Mouse (Mus musculus) ovary, adult 18-20 months (tissue): ENCODE measurements around the gene Prkar2b.

Source experiments
- DNase-seq: peaks from one replicate; pipeline ENCODE4 v3.0.0; 2022; ENCODE audit warnings: low spot score, mixed read lengths

Gene Prkar2b

DNA sequence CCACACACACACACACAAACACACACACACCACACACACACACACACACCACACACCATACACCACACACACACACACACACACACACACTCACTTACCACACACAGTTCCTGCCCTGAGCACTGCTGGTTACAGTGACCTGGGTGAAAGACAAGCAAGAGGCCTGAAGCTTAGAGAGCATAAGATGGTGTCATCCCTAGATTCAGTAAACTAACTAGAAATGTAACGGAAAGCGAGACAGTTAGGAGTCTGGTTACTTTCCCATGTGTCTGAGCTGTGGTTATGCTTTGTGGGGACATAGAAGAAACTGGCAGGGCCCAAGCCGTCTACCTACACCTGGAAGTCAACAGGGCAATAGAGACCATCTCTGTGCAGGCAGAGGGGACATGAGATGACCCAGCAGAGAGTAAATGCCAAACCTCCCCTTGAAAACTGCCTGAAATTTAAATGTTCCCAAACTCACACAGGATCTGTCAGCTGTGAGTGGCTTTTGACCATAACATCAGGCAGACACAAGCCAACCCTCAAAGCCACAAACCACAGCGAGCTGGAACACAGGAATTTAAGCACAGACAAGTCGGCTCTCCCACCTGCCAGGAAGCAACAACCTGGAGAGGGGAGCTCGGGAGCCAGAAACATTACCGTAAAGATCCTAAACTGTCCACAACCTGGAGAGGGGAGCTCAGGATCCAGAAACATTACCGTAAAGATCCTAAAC is 51.7 kb downstream of the Prkar2b start:
- no peak for DNase-seq

DNA sequence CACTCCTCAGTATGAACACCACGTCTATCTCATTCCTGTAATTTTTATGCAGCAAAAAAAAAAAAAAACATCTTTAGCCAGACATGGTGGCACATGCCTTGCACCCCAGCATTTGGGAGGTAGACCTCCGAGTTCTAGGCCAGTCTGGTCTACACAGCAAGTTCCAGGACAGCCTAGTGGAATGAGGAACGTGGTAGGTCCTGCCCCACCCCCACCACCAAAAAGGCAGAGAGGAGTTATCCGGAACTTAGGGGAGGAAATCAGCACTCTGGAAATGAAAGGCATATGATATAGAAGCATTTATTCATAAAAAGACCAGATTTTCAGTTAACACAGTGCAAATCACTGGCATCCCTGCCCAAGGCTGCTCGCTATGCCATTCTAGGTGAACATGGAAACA is 52.4 kb downstream of the Prkar2b start:
- DNase-seq, result no peak

DNA sequence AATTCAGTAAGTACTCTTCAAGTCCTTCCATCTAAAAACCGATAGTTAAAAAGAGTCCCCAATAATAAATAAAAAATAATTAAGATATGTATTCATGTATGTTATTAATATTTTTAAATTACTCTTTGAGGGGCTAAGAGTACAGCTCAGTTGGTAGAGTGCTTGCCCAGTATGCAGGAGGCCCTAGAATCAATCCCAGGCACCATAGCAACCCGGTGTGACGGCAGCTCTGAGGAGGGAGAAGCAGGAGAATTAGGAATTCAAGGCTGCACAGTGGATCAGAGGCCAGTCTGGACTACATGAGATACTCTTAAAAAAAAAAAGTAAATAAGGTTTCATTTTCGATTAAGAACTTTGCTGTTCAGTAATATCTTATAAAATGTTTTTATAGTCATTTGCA is 53.5 kb downstream of the Prkar2b start:
- DNase-seq, result no peak

DNA sequence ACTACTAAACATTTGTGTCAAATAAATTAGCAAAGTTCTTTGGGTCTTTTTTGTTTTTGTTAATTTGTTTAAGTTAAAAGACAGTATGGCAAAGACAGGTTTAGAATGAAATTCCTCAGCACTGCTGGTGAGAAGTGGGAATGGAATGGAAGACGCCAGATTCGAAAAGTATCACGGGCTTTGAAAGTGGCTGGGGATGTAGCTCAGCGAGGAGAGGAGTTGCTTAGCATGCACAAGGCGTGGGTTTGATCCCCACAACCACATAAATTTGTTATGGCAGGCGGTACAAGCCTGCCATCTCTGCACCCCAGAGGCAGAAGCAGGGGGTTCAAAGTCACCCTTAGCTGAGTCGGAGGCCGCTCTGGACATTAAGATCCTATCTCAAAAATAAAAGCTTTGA is 54.1 kb downstream of the Prkar2b start:
- no peak for DNase-seq

DNA sequence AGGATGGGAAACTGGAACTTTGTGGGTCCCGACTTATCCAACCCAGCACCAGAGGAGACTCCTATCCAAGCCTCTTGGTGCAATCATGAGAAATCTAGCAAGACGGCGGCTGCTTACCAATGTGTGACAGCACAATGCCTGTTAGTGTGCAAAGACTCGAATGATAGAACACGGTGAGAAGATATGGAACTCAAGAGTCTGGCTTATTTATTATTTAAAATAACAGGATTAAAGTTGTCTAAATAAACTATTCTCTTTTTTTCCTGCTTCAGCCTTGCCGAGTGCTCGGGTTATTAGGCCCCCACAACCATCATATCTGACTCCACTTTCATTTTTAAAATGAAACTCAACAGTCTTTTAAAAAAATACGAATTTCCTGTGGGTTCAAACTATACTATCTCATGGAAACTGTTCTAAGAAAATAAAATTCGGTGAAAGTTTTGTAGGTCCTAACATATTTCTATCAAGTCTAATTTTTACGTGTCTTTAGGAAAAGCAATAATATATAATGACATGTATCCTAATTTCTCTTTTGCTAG is 54.6 kb downstream of the Prkar2b start:
- no peak for DNase-seq

DNA sequence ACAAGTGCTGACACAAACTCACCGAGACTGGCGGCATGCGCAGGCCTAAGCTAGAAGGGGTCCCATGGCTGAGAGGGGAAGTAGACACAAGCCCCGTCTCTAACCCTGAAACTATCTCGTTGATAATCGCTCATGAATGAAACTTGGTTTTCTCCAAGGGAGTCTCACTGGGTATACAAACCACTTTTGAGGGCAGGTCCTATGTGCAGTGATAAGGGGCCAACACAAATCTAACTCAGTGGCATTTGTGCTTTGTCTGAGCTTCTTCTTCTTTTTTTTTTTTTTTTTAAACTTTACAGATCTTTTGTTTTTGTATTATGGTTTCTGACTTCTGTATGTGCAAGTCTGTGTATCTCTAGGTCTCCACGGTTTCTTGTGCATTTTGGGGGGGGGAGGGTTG is 60.6 kb downstream of the Prkar2b start:
- no peak for DNase-seq

DNA sequence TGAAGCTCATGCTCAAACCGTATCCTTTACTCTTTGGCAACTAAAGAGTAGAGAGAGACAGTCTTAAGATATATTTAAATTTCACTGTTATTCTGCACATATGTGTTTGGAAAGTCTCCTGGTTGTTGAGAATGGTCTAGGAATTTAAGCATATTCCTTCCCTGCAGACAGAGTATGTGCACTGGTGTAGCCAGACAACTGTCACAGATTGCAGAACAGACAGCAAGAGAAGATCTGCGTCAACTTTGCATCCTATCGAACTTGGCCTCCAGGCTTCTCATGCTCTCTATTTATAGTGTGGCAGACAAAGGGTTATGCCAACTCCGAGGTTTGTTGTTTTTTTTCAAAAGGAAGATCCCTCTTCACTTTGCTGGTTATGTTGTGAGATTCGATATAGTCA is 62.4 kb downstream of the Prkar2b start:
- DNase-seq, result no peak

DNA sequence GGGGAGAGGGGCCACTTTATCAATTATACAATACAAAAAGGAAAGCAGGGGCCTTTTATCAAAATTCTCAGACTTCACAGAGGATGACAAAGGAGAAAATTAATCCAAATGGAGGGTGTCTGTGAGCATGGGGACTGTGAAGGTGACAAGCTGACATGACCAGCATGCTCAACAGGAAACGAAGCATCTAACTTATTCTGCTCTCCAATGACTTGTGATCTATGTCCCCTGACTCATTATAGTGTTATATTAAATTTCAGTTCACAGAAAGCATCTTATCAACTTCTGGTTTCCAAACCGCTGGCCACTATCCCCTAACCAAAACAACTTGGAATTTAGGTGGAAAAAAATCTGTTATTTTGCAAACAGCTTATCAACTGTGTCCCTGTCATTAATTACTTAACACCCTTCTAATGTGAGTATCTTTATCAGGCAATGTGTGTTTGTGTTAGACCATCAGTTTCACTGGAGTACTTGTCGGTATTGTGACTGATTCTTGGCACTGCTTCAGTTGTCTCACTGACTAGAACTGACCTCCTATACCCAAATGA is 63.7 kb downstream of the Prkar2b start:
- no peak for DNase-seq

DNA sequence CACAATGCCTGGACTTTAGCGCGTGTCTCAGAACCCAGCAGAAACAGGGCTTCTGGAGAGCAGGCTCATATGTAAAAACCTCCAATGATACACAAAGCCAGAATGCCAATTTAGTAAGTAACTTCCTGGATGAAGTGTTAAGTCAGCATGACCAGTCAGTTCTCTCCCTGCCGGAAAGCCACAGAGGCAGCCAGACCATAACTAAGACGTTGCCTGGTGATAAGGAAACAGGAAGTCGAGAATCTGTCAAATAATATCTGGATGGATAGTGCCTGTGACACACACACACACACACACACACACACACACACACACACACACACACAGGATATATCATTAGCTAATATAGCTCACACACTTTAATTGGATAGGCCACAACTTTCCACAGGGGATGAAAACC is 64.2 kb downstream of the Prkar2b start:
- no peak for DNase-seq

DNA sequence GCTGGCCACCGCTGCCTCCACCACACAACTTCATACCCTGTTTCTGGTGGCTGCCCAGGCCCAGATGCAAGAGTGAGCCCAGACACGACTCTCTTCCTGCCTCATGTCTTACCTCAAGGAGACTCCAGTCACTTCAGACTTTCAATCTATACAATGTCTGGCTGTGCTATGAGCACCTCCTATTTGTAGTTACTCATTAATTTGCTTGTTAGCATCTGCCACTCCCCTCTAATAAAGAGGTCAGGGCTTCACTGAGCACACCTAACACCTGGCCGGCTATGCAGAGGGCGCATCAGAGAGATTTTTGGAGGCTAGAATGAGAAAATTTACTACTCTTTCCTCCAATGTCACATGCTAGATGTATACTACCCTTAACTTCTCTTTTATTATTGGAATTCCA is 70.5 kb downstream of the Prkar2b start:
- no peak for DNase-seq

DNA sequence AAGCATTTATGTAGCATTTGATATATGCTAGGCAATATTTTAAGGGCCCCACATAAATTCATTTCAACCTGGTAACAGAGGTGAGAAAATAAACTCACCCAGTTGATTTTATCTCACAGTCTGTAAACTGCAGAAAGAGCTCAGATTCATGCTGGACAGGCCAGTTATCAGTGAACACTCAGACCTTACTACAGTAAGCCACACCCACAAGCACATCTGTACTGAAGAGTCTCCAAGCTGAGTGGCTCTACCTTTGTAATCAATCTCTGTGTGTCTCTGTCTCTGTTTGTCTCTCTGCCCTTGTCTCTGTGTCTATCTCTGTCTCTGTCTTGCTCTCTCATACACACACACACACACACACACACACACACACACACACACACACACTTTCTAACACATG is 71.4 kb downstream of the Prkar2b start:
- DNase-seq, result no peak

DNA sequence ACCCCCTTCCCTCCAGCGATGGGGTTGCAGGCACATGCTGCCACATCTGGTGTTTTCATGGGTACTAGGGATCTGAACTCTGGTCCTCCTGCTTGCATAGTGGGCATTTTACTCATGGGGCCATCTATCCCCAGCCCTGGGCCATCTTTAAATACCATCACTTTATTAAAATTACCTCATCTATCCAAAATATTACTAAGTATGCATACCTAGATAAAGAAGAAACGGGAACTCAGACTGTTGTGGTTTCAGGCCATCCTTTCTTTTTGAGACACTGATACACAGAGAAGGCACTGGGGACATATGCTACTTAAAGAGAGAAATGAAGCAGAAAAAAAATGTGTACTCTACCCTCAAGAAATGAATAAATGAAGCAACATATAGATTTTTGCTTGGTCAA is 74.6 kb downstream of the Prkar2b start:
- DNase-seq, result no peak

DNA sequence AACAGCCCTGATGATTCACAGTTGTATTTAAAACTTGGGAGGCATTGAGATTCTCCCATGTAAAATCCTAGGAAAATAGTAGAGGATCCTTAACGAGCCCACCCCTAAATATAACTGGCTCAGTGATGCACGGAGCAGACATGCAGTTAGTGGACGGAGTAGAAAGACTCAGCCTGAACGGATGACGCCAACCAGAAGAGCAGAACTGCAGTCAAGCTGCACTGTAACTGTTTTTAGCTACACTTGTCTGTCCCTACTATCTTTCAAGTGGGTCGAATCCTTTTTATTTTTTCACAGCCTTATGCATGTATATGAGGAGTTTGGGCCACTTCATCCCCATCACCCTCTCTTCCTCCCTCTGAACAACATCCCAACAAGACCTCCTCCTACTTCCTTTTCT is 75.4 kb downstream of the Prkar2b start:
- DNase-seq, result no peak

DNA sequence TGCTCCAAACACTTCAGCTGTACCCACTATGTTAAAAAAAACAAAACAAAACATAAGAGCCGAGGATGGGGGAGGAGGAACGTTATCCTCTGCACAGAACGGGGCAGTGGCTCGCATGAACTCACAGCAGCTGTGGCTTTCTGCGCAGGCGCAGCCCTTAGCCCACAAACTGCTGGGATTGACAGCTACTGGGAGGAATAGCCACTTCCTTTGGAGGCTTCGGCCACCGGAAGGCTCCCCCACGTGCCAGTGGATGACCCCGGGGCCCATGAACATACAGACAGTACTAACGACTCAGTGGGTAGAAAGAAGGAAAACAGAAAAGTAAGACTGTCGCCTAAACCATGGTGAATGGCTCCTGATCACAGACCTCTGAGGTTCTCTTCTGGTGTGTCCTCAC is 76.4 kb downstream of the Prkar2b start:
- no peak for DNase-seq

DNA sequence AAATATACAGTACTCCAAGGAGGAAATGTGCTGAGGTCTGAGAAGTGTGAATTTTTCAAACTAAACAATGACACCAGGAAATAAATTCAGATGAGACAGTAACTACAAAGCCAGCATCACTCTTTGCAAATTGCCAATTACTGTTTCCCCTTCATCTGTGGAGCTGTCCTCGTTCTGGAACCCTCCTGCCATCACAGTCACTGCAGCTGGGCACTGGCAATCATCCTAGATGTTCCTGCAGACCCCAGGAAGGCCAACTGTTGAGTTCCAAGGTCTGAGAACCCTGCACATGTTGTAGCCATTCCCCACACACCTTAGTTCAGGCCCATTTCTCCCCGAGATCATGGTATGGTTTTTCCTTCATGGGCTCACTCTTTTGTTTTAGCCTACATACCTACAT is 76.9 kb downstream of the Prkar2b start:
- DNase-seq, result no peak

DNA sequence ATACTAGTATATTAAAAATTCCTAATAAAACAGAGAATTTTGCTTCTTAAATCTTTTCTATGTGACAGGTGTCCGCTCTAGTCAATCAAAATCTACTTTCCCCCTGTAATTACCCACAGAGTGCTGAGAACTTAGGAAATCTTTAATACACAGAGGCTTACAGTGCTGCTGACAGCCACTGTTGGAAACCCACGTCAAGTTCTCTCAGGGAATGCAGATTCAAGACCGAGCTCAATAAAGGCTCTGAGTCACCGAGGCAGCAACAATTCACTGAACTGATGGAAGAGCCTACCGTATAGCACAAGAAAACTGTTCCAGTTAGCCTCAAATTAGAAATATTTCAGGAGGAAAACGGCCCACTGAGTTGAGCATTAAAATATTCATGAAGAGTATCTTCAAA is 77.3 kb downstream of the Prkar2b start:
- no peak for DNase-seq

DNA sequence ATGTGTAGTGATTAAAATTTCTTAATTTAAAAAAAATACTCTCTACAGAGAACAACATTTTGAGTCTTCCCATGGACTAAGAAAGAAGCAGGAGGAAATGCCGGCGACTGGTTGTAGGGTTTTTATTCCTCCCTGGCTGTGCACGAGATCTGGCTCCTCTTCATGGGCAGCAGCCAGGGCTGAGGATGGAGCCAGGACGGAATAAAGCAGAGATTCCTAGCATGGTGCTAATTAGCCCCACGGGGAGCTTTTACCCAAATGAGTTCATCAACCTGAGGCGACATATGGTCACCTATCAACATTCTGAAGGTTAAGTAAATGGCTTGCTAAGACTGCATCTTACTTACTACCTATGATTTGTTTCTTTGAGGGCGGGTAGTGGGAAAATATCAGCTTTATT is 77.9 kb downstream of the Prkar2b start:
- no peak for DNase-seq

DNA sequence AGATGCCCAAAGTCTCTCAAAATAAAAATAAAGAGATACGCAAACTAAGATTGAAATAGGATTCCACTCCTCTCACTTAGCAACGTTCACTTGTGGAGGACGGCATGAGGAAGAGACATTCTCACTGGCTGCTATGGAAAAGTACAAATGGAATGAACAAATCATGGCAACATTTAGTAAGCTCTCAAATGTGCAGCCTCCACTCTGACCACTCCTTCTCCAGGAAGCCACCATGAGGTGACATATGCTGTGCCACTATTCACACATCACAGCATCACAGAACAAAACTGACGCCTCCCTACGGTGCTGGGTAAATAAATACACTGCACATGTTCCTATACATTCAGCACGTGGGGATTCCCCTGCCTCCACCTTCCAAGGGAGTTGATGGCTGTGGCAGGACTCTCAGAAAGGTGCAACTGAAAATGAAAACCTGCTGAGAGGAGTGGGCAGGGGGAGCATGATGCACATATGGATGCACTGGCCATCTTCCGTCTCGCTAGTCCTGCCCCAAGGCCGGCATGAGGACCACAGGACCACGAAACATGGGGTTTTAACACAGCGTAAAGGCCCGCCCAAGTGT is 83.4 kb downstream of the Prkar2b start:
- no peak for DNase-seq

DNA sequence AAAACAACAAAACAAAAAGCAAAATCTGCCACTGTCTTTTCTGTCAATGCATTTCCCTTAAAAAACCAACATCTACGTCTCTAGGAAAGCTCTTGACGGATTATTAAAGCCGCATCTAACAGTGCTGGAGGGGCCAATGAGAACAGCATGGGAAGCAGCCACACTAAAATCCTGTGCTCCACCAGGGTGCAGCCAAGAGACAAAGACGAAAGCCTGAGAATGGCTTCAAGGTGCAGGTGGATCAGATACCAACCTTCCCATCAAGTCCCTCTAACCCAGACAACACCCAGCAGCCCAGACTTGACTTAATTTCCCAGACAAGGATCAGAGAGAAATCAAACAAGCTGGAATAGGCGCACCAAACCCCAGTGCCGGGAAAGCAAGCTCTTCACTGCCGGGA is 84.6 kb downstream of the Prkar2b start:
- no peak for DNase-seq

DNA sequence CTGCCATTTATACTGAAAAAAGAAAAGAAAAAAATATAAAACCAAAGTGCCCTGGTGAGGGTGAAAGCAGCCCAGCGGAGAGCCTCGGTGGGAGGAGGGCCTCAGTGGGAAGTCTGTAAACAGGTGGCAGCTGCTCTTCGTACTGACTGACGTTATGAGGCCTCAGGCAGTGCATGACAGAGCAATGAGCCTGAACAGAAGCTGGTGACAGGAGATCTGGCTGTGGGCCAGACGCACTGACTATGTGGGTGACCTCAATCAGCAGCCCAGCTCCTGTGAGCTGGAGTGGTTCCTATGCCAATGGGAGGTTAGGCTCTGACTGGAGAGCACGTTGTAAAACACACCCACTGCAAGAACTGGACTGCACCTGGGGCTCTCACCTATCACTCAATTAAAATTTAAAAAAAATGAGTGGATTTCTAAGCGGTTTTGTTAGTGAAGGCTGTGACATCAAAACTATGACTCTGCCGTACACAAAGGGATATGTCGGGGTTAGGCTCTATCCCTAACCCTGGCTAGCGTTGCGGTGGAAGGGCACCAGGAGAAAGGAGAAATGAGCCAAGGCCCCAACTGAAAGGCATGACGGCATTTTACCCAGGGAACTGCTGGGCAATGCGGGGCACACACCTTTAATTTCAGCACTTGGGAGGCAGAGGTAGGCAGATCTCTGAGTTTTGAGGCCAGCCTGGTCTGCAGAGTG is 87.5 kb downstream of the Prkar2b start:
- no peak for DNase-seq

DNA sequence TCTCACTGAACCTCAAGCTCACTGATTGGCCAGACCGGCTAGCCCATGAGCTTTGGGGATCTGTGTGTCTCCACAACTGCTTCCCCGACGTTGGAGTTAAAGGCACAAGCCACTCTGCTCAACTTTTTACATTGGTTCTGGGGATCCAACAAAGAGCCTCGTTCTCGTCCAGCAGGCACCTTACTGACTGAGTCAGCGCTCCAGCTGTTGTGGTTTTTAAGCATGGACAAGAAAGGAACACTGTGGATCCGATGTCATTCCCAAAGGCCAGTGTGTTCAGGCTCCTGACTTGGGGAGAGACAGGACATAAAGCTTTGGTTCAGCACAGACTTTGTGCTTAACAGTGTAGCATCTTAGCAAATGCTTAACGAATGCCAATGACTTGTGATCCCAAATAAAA is 89.5 kb downstream of the Prkar2b start:
- DNase-seq, result no peak

DNA sequence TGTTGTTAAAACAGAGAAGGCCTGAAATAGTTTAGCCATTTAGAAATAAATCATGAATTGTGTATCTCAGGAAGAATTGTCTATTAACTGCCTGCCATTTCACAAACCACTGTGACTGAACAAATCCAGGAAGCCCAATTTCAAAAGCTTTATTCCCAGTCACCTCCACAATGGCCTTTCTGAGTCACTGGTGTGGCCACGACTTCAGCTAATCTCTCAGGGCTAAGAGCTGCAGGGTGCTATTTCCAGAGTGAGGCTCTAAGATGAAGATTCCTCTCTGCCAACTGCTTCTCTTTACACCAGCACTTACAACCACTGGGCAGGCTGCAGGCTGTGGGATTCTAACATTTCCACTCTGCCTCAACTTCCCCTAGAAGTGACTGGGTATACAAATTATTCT is 92.0 kb downstream of the Prkar2b start:
- no peak for DNase-seq

DNA sequence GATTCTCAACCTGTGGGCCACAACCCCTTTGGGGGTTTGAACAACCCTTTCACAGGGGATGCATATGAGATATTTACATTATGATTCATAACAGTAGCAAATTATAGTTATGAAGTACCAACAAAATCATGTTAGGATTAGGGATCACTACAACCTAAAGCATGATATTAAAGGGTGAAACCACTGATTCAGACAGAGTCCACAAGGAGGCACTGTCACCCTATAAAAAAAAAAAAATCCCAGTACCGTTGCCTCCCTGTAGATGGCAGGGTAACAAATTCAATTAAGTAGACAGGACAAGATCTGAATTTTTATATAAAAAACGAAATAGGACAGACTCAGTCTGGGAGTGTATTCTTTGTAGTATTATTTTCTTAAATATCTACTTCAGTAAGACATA is 93.6 kb downstream of the Prkar2b start:
- no peak for DNase-seq
